Mouse (Mus musculus) heart, postnatal 0 days (tissue): ENCODE results near the gene Lair1.

Experiments used
- CTCF ChIP-seq: IDR thresholded peaks from 2 replicates; pipeline ENCODE4 v1.5.1; 2016; ENCODE audit warnings: antibody characterized with exemption, control low read depth, low read depth
- EP300 ChIP-seq: IDR thresholded peaks from 2 replicates; pipeline ENCODE4 v1.6.1; 2016; ENCODE audit warnings: antibody characterized with exemption, low read depth

DNA sequence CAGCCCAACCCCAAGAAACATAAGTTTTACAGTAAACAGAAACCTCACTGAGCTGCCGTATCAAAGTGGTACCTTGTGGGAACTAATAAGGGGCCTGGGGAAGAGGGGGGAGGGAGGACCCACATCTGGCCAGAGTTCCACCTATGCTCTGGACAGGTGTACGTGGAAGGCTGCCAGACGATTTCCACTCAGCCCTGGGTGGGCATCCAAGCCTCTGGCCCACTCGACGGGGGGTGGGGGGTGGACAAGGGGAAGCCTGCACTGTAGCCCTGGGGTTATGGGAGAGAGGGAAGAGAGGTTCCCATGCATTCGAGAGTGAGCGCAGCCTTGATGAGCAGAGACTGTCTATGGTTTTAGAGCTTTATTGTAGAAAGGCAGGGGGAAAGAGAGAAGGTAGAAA, 16.5 kb upstream of the Lair1 start:
- TF ChIP-seq CTCF (no peak), EP300 (no peak)
